Mouse (Mus musculus): Measurements from ENCODE around the gene Rapgef4. TPM values are rescaled to one million over a fixed set of nuclear protein-coding genes. Genes with fewer than 3 reads are reported as not detected.

The Rapgef4 gene
- total RNA-seq, 2 experiments from 2014 or later: 460 to 461 TPM

- DNase-seq (ENCODE audit: low spot score in 2 of 2): no peak
Measured at GRCm38 (mm10) chr2:71982868-71983597, 2.0 kb downstream of the Rapgef4 start.

GRCm38 (mm10) chr2:71985730-71986129, 4.7 kb downstream of the Rapgef4 start:
- no peak for DNase-seq (ENCODE audit: low spot score in 2 of 2)

- DNase-seq (ENCODE audit: low spot score in 2 of 2): no peak
Measured at GRCm38 (mm10) chr2:71986276-71986848, 5.3 kb downstream of the Rapgef4 start.

GRCm38 (mm10) chr2:71988572-71988971, 7.5 kb downstream of the Rapgef4 start:
- peak; percentile 54 to 68 for DNase-seq (ENCODE audit: low spot score in 2 of 2)

GRCm38 (mm10) chr2:71992129-71992528, 11.1 kb downstream of the Rapgef4 start:
- no peak for DNase-seq (ENCODE audit: low spot score in 2 of 2)

- no peak for DNase-seq (ENCODE audit: low spot score in 2 of 2)
Measured at GRCm38 (mm10) chr2:71993729-71994423, 12.8 kb downstream of the Rapgef4 start.

- no peak for DNase-seq (ENCODE audit: low spot score in 2 of 2)
Measured at GRCm38 (mm10) chr2:71998531-71998930, 17.5 kb downstream of the Rapgef4 start.

GRCm38 (mm10) chr2:72000102-72000501, 19.1 kb downstream of the Rapgef4 start:
- no peak for DNase-seq (ENCODE audit: low spot score in 2 of 2)

- DNase-seq (ENCODE audit: low spot score in 2 of 2): no peak
Measured at GRCm38 (mm10) chr2:72002843-72003370, 21.9 kb downstream of the Rapgef4 start.

GRCm38 (mm10) chr2:72003756-72004525, 22.9 kb downstream of the Rapgef4 start:
- DNase-seq (ENCODE audit: low spot score in 2 of 2): no peak

- no peak for DNase-seq (ENCODE audit: low spot score in 2 of 2)
Measured at GRCm38 (mm10) chr2:72005051-72005450, 24.0 kb downstream of the Rapgef4 start.

- peak; percentile 55 to 59 for DNase-seq (ENCODE audit: low spot score in 2 of 2)
Measured at GRCm38 (mm10) chr2:72009446-72010218, 28.6 kb downstream of the Rapgef4 start.

- no peak for DNase-seq (ENCODE audit: low spot score in 2 of 2)
Measured at GRCm38 (mm10) chr2:72015366-72015765, 34.3 kb downstream of the Rapgef4 start.

- peak; percentile 54 to 66 for DNase-seq (ENCODE audit: low spot score in 2 of 2)
Measured at GRCm38 (mm10) chr2:72016013-72016412, 35.0 kb downstream of the Rapgef4 start.

- DNase-seq (ENCODE audit: low spot score in 2 of 2): no peak
Measured at GRCm38 (mm10) chr2:72017168-72017567, 36.1 kb downstream of the Rapgef4 start.

- DNase-seq (ENCODE audit: low spot score in 2 of 2): no peak
Measured at GRCm38 (mm10) chr2:72018736-72019135, 37.7 kb downstream of the Rapgef4 start.

- no peak for DNase-seq (ENCODE audit: low spot score in 2 of 2)
Measured at GRCm38 (mm10) chr2:72020755-72021154, 39.7 kb downstream of the Rapgef4 start.

GRCm38 (mm10) chr2:72021440-72021839, 40.4 kb downstream of the Rapgef4 start:
- DNase-seq (ENCODE audit: low spot score in 2 of 2): no peak

- DNase-seq (ENCODE audit: low spot score in 2 of 2): no peak
Measured at GRCm38 (mm10) chr2:72021845-72022244, 40.8 kb downstream of the Rapgef4 start.

GRCm38 (mm10) chr2:72023791-72024190, 42.8 kb downstream of the Rapgef4 start:
- no peak for DNase-seq (ENCODE audit: low spot score in 2 of 2)

Data from left cerebral cortex, adult 18-20 months (tissue).